Mouse (Mus musculus): ENCODE results near the gene Fhl3.
"Not testable (repeated sequence)": the region's sequence is repeated elsewhere in the genome, so short reads cannot be mapped to it uniquely, and the experiment has no call there.

Gene Fhl3

GRCm38 (mm10) chr4:124708518-124709477 lies 8.3 kb downstream of the Fhl3 start:
- DNase-seq (ENCODE audit: low read depth, low spot score), result peak; percentile 78

- peak; percentile 38 for DNase-seq (ENCODE audit: low read depth, low spot score)
Measured at GRCm38 (mm10) chr4:124709961-124710446, 9.5 kb downstream of the Fhl3 start.

- DNase-seq (ENCODE audit: low read depth, low spot score), result peak; percentile 80
Measured at GRCm38 (mm10) chr4:124710776-124711291, 10.3 kb downstream of the Fhl3 start.

GRCm38 (mm10) chr4:124712618-124713017 lies 12.1 kb downstream of the Fhl3 start:
- DNase-seq (ENCODE audit: low read depth, low spot score), result no peak

GRCm38 (mm10) chr4:124713850-124714249 lies 13.3 kb downstream of the Fhl3 start:
- DNase-seq (ENCODE audit: low read depth, low spot score), result not testable (repeated sequence)

GRCm38 (mm10) chr4:124714545-124715481 lies 14.3 kb downstream of the Fhl3 start, which contains the start of gene Sf3a3:
Gene Sf3a3, plus strand, starts transcription at chr4:124714776.
- DNase-seq (ENCODE audit: low read depth, low spot score), result peak; percentile 98

GRCm38 (mm10) chr4:124719101-124719500 lies 18.6 kb downstream of the Fhl3 start:
- no peak for DNase-seq (ENCODE audit: low read depth, low spot score)

GRCm38 (mm10) chr4:124726121-124726520 lies 25.6 kb downstream of the Fhl3 start:
- no peak for DNase-seq (ENCODE audit: low read depth, low spot score)

GRCm38 (mm10) chr4:124736952-124737351 lies 36.5 kb downstream of the Fhl3 start:
- DNase-seq (ENCODE audit: low read depth, low spot score), result no peak

GRCm38 (mm10) chr4:124737486-124737885 lies 37.0 kb downstream of the Fhl3 start:
- DNase-seq (ENCODE audit: low read depth, low spot score), result no peak

- no peak for DNase-seq (ENCODE audit: low read depth, low spot score)
Measured at GRCm38 (mm10) chr4:124738013-124738412, 37.5 kb downstream of the Fhl3 start.

- DNase-seq (ENCODE audit: low read depth, low spot score), result no peak
Measured at GRCm38 (mm10) chr4:124738783-124739182, 38.3 kb downstream of the Fhl3 start.

GRCm38 (mm10) chr4:124741376-124742343 lies 41.2 kb downstream of the Fhl3 start, which contains the start of gene Inpp5b:
Gene Inpp5b, plus strand, starts transcription at chr4:124741850.
- peak; percentile 71 for DNase-seq (ENCODE audit: low read depth, low spot score)

- DNase-seq (ENCODE audit: low read depth, low spot score), result no peak
Measured at GRCm38 (mm10) chr4:124742839-124743238, 42.3 kb downstream of the Fhl3 start.

GRCm38 (mm10) chr4:124746577-124746976 lies 46.1 kb downstream of the Fhl3 start:
- no peak for DNase-seq (ENCODE audit: low read depth, low spot score)

- no peak for DNase-seq (ENCODE audit: low read depth, low spot score)
Measured at GRCm38 (mm10) chr4:124747851-124748250, 47.4 kb downstream of the Fhl3 start.

GRCm38 (mm10) chr4:124751300-124752250 lies 51.1 kb downstream of the Fhl3 start:
- DNase-seq (ENCODE audit: low read depth, low spot score), result peak; percentile 96

- peak; percentile 73 for DNase-seq (ENCODE audit: low read depth, low spot score)
Measured at GRCm38 (mm10) chr4:124752281-124753199, 52.0 kb downstream of the Fhl3 start.
